Mouse (Mus musculus) CH12.LX (cell line): ENCODE data around the gene Gm28845.

ENCODE experiments used
- BHLHE40 ChIP-seq: IDR thresholded peaks from 2 replicates; pipeline ENCODE4 v1.6.1; 2011; ENCODE audit warnings: mild to moderate bottlenecking, low read depth, low read length, improper control_type of control experiment
- CTCF ChIP-seq, 2 experiments: IDR thresholded peaks in 1 of 2; conservative IDR thresholded peaks in 1 of 2; 2 replicates each; pipeline ENCODE4 v1.5.1; 2011 to 2012; ENCODE audit warnings: low read depth in 2 of 2, low read length in 2 of 2, improper control_type of control experiment in 1 of 2, inconsistent platforms in 1 of 2, mild to moderate bottlenecking in 1 of 2, moderate library complexity in 1 of 2
- ETS1 ChIP-seq: conservative IDR thresholded peaks from 2 replicates; pipeline ENCODE4 v1.6.1; 2012; ENCODE audit warnings: low read depth, mild to moderate bottlenecking, inconsistent platforms, low read length, improper control_type of control experiment, moderate library complexity
- MAFK ChIP-seq: IDR thresholded peaks from 2 replicates; pipeline ENCODE4 v1.6.1; 2011; ENCODE audit warnings: low read length, improper control_type of control experiment; ENCODE audit not compliant: insufficient replicate concordance
- POLR2A ChIP-seq: IDR thresholded peaks from 2 replicates; pipeline ENCODE4 v1.6.1; 2011; ENCODE audit warnings: low read depth, mild to moderate bottlenecking, improper control_type of control experiment, low read length
- SIN3A ChIP-seq: IDR thresholded peaks from 2 replicates; pipeline ENCODE4 v1.6.1; 2012; ENCODE audit warnings: low read length, improper control_type of control experiment, inconsistent platforms
- SMC3 ChIP-seq: IDR thresholded peaks from 2 replicates; pipeline ENCODE4 v1.6.1; 2011; ENCODE audit warnings: low read depth, low read length, improper control_type of control experiment
- TBP ChIP-seq: conservative IDR thresholded peaks from 2 replicates; pipeline ENCODE4 v1.6.1; 2011; ENCODE audit warnings: low read depth, low read length, improper control_type of control experiment
- UBTF ChIP-seq: IDR thresholded peaks from 2 replicates; pipeline ENCODE4 v1.6.1; 2012; ENCODE audit warnings: low read depth, mild to moderate bottlenecking, inconsistent platforms, low read length, improper control_type of control experiment, moderate library complexity
- USF1 ChIP-seq: IDR thresholded peaks from 2 replicates; pipeline ENCODE4 v1.6.1; 2014; ENCODE audit warnings: low read depth, mild to moderate bottlenecking, inconsistent platforms, low read length, improper control_type of control experiment
- ZMIZ1 ChIP-seq: IDR thresholded peaks from 2 replicates; pipeline ENCODE4 v1.6.1; 2012; ENCODE audit warnings: low read depth, mild to moderate bottlenecking, inconsistent platforms, low read length, improper control_type of control experiment

DNA sequence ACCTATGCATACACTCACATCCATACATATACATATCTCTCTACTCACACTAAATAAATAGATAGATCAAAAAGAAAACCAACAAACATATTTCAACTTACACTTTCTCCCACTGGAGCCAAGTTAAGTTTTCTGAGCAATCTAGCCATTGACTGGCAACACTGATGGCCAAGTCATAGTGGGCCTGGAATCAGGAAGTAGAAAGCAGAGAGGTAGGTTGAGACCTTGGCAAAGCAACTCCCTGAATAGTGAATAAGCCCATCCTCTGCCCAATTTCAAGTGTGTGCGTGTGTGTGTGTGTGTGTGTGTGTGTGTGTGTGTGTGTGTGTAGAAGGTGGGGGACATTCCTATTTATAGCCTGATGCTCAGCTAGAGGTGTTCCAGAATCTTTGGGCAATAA, at the start of gene Gm28845:
- TF ChIP-seq CTCF (conservative IDR thresholded peaks at IDR 0.05 in 1 of 2, IDR thresholded peaks at IDR 0.05 in 1 of 2; ENCODE audit: low read depth in 2 of 2, low read length in 2 of 2) = no peak
- TF ChIP-seq POLR2A = no peak
- no peak for TF ChIP-seq ETS1
- TF ChIP-seq TBP = no peak
- no peak for TF ChIP-seq UBTF
- no peak for TF ChIP-seq USF1
- no peak for TF ChIP-seq BHLHE40
- TF ChIP-seq ZMIZ1 = no peak
- TF ChIP-seq MAFK = no peak
- TF ChIP-seq SIN3A = no peak
- no peak for TF ChIP-seq SMC3
